1 mouse cellular context compared by ENCODE assay signal in the genomic region with DNA sequence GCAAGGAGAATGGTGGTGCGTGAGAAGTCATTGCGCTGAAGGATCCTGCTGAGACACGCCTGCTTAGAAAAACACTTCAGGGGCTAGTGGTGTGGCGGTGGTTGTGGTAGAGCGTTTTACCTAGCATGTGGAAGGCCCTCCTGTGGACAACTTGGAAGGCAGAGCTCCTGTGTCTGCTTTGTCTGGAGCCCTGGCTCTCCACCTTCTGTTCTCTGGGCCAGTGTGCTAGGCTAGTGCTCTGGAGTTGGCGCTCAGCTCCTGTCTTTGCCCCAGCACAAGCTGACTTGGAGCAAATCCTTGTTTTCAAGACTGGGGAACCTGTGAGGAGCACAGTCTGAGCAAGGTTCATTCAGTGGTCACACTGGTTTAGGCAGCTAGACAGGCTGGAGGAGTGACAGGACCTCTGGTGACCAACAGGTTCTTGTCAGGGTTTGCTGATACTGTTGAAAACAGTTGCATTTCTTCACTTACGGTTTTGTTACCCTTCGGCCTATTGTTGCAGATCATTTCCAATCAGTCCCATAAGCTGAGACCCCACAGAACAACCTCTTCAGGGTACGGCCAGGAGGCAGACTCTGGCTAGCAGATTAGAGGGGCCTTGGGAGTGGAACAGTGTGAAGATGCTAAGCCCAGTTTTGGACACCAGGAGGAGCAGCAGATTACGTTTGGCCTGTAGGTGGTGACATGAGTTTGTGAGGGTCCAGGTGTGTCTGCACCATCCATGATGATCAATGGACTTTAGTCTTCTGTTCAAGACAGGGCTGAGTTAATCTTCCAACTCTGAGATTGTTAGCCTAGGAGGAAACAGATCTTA.
A peak's percentile ranks its signal among the peaks of the same experiment; 100 is the strongest.
TF ChIP-seq lines count a peak whose summit lies in the region.

No protein-coding gene starts in this region.

TF ChIP-seq in CH12.LX, 34 proteins besides CTCF, POLR2A, EP300 and RAD21:
- peak; percentile 68 for TF ChIP-seq SMC3 (IDR thresholded peaks at IDR 0.05; ENCODE audit: low read depth, low read length)
- no peak for TF ChIP-seq NRF1 (IDR thresholded peaks at IDR 0.05; ENCODE audit: low read depth, low read length)
